Mouse (Mus musculus) v-Abl transformed pro-B cells (cell line): ENCODE data around the gene Gm5475.

Source experiments
- in situ Hi-C, 2 experiments: fragments of 400-800 bp; cut with MboI; formaldehyde crosslinking; loops; one replicate each; pipeline ENCODE4 v1.15.1; 2025; ENCODE audit not compliant: unreplicated experiment in 2 of 2

The Gm5475 gene

GRCm38 (mm10) chr15:100410918-100411672, 10.9 kb upstream of the Gm5475 start:
- in situ Hi-C loops, result no loop called here

GRCm38 (mm10) chr15:100411731-100412130, 10.2 kb upstream of the Gm5475 start:
- in situ Hi-C loops, result no loop called here

- in situ Hi-C loops, result no loop called here
Observed at GRCm38 (mm10) chr15:100413306-100413705, 8.6 kb upstream of the Gm5475 start.

DNA sequence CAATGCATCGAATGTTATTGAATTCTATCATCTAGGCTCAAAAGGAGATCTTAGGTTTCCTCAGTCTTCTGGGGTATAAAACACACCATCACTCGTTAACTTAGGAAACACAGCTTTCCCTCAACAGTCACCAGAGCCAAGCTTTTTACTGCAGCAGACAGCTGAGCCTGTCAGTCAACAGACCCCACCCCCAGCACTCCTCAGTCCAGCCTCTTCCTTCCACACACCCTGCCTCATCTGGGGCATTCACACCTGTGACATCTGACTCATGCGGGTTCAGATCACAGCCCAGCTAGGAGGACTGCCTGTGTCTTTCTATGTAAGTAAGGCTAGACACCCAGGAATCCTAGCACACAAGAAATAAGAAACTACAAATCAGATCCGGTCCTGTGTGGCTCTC, 7.9 kb upstream of the Gm5475 start:
- in situ Hi-C loops, result no loop called here

- in situ Hi-C loops, result loop anchor here in 1 of 2 experiments (5.0 kb wide), 1 partner anchor 37 kb away; no protein-coding TSS in a partner anchor
Observed at GRCm38 (mm10) chr15:100414942-100415341, 7.0 kb upstream of the Gm5475 start.

GRCm38 (mm10) chr15:100415684-100416083, 6.3 kb upstream of the Gm5475 start:
- in situ Hi-C loops, result loop anchor here in 1 of 2 experiments (5.0 kb wide), 1 partner anchor 37 kb away; no protein-coding TSS in a partner anchor

- in situ Hi-C loops, result loop anchor here in 1 of 2 experiments (5.0 kb wide), 1 partner anchor 34 kb away; no protein-coding TSS in a partner anchor
Observed at GRCm38 (mm10) chr15:100417854-100418450, 4.0 kb upstream of the Gm5475 start.

DNA sequence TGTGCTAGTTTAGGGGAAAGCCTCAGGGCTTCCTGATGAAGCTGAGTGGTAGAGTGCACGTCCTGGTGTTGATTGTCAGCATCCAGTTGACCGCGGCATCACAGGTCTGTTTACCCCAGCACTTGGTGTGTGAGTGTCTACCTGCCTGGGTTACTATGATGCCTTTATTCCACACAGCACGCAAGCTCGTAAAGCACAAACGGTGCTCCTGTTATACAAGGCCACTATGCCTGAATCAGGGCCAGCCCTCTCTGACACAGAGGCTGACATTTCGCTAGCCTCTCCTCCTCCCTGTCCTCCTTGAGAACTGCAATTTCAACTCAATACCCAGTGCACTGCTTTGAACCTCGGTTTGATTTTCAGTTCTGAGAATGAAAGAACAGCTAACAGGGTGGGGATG, 2.6 kb upstream of the Gm5475 start:
- in situ Hi-C loops, result loop anchor here in 1 of 2 experiments (5.0 kb wide), 1 partner anchor 33 kb away; no protein-coding TSS in a partner anchor

GRCm38 (mm10) chr15:100419901-100420745, 1.8 kb upstream of the Gm5475 start:
- in situ Hi-C loops, result loop anchor here in 1 of 2 experiments (5.0 kb wide), 1 partner anchor 32 kb away; no protein-coding TSS in a partner anchor

- in situ Hi-C loops, result no loop called here
Observed at GRCm38 (mm10) chr15:100421059-100421757, 739 bp upstream of the Gm5475 start.

DNA sequence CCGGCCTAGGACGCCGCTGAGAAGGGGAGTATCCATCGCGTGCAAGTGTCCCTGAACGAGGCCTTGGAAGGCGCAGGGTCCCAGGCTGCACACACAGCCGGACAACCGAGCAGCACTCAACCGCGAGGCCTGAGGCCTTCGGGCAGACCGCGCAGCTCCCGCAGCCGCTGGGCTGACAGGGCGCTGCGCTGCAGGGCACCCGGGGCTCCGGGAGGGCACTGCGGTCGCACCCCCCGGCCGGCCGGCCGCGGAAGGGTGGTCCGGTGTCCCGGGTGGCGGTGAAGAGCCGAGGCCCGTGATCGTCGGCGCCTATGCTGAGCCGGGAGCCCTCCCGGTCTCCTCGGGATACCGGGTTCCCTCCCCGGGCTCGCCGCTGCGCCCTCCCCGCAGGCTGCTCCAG, 529 bp downstream of the Gm5475 start:
- in situ Hi-C loops, result no loop called here

- in situ Hi-C loops, result no loop called here
Observed at GRCm38 (mm10) chr15:100422899-100423860, 1.2 kb downstream of the Gm5475 start.

- in situ Hi-C loops, result no loop called here
Observed at GRCm38 (mm10) chr15:100423916-100424315, 2.0 kb downstream of the Gm5475 start.

- in situ Hi-C loops, result no loop called here
Observed at GRCm38 (mm10) chr15:100424396-100425122, 2.6 kb downstream of the Gm5475 start, which contains the start of gene Slc11a2. Gene Slc11a2, minus strand, starts transcription at chr15:100425072.

DNA sequence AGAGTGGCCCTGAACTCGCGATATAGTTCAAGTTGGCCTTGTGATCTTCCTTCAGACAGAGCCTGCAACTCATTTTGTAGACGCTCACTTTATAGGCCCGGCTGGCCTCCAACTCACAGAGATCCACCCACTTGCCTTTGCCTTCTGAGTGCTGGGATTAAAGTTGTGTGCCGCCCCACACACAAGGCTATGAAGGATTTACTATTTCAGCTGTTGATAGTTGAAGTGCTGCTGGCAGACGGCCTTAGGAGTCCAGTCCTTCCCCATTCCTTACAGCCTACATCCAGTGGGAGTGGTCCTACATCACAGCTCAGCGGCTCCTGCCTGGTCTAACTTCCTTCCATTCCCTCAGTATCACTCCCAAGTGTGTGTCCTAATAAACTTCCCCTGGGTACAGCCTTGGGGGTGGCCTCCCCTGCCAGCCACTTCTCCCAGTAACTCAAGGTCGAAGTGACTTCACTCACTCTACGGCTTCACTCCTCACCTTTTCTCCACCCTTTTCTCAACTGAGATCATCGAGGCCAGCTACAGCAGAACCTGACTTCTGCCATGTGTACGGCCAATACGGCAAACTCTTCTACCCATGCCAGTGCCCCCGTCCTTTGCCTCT, 6.5 kb downstream of the Gm5475 start:
- in situ Hi-C loops, result no loop called here

- in situ Hi-C loops, result no loop called here
Observed at GRCm38 (mm10) chr15:100429959-100430565, 8.1 kb downstream of the Gm5475 start.

DNA sequence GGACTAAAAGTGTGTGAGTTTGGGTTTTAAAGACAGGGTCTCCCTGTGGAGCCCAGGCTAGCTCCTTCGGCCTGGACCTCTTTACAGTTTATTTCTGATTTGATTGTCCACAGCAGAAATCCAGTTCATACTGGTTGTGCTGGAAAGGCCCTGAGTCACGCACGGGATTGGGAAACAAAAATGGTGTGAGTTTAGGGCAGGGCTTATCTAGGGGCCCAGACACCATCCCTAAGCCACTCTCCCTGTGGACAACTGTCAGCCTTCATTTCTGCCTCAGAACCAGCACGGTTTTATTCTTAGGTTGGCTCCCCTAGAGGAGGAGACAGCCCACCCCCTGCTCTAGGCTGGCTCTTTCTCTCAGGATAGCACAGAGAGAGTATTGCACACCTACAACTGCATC, 11.3 kb downstream of the Gm5475 start:
- in situ Hi-C loops, result no loop called here

DNA sequence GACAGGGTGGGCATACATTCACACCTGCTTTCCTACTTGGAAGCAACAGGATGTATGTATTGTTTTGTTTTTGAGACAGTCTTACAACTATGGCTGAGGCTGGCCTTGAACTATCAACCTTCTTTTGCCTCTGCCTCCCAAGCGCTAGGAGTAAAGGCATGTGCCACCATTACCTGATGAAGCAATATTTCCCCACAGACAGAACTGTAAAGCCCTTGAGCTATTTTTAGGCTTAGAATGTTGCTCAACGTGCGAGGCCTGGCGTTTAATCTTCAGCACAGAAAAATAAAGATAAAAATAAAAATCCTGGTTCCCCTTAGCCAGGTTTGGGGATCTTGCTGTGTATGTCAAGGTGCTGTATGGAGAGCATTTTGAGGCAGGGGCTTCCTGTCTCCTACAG, 14.2 kb downstream of the Gm5475 start:
- in situ Hi-C loops, result no loop called here
